Mouse (Mus musculus) urinary bladder, postnatal 4 days (tissue): ENCODE measurements around the gene Tmtc4.

ENCODE experiments used
- DNase-seq, 2 experiments: peaks; one replicate each; pipeline ENCODE4 v3.0.0; 2021 to 2022; ENCODE audit warnings: low spot score in 2 of 2

The Tmtc4 gene

DNA sequence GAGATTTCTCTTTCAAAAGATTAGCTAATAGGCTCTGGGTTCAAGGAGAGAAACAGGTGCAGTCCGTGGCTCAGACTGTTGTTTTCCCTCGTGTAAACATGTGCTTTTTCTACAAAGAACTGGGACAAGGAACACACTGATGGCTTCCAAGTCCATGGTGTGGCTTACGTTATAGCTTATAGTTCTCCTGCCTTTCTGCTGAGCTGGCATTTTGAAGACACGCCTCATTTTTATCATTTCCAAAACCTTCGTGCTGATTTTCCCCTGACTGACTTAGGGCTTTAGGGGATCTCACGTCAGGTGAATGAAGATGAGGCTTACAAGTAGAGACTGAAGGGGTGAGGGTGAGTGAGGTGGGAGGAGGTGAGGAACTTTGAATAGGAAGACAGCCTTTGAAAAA is 111.2 kb downstream of the Tmtc4 start:
- no peak for DNase-seq

- no peak for DNase-seq
These were observed 111.8 kb downstream of the Tmtc4 start for GRCm38 (mm10) chr14:122871841-122872580.

GRCm38 (mm10) chr14:122869831-122870230 is 114.0 kb downstream of the Tmtc4 start:
- no peak for DNase-seq
